Mouse (Mus musculus) liver, embryonic 11.5 days (tissue): ENCODE measurements around the gene Vmp1. TPM values are rescaled to one million over a fixed set of nuclear protein-coding genes. Genes with fewer than 3 reads are reported as not detected.
A peak's percentile ranks its signal among the peaks of the same experiment; 100 is the strongest.

Experiments used
- ATAC-seq: fragments of 200-750 bp; cut with Nextera tagmentation; replicated peaks from 2 replicates; pipeline ENCODE4 v1.8.0; 2017; ENCODE audit warnings: moderate number of reproducible peaks, mild to moderate bottlenecking, moderate TSS enrichment, moderate library complexity; ENCODE audit not compliant: low FRiP score
- DNase-seq: peaks from one replicate; pipeline ENCODE4 v3.0.0-alpha.2; 2017; ENCODE audit warnings: low spot score
- H3K27ac ChIP-seq: fragments of 300-500 bp; sonication (generic); 2 replicates; pipeline ENCODE4 v1.5.1; 2014; ENCODE audit warnings: mild to moderate bottlenecking, low read depth, low read length, control low read depth
- H3K27me3 ChIP-seq: fragments of 300-500 bp; sonication (generic); replicated peaks from 2 replicates; pipeline ENCODE4 v1.6.1; 2014; ENCODE audit warnings: low read length, mixed read lengths; ENCODE audit not compliant: control insufficient read depth, insufficient read depth
- H3K36me3 ChIP-seq: fragments of 300-500 bp; sonication (generic); 2 replicates; pipeline ENCODE4 v1.6.1; 2014; ENCODE audit warnings: mild to moderate bottlenecking, low read length, moderate library complexity, mixed read lengths; ENCODE audit not compliant: control insufficient read depth, insufficient read depth
- H3K4me1 ChIP-seq: fragments of 300-500 bp; sonication (generic); replicated peaks from 2 replicates; pipeline ENCODE4 v1.6.1; 2014; ENCODE audit warnings: low read length, mixed read lengths; ENCODE audit not compliant: control insufficient read depth, insufficient read depth
- H3K4me2 ChIP-seq: fragments of 300-500 bp; sonication (generic); 2 replicates; pipeline ENCODE4 v1.6.1; 2014; ENCODE audit warnings: mild to moderate bottlenecking, control low read depth, moderate library complexity
- H3K4me3 ChIP-seq: fragments of 300-500 bp; sonication (generic); 2 replicates; pipeline ENCODE4 v1.5.1; 2014; ENCODE audit warnings: low read depth, low read length, control low read depth
- H3K9ac ChIP-seq: fragments of 300-500 bp; sonication (generic); 2 replicates; pipeline ENCODE4 v1.6.1; 2014; ENCODE audit warnings: low read depth, low read length, control low read depth
- H3K9me3 ChIP-seq: fragments of 300-500 bp; sonication (generic); 2 replicates; pipeline ENCODE4 v1.6.1; 2016; ENCODE audit warnings: low read length, inconsistent platforms, mixed read lengths; ENCODE audit not compliant: control insufficient read depth
- WGBS: fragments of 180-500 bp; shearing (Covaris S2); extraction: QIAGEN DNeasy Blood & Tissue Kit; methylation state at CpG from one replicate; pipeline ENCODE4 v1.1.7; 2014; 5-methylcytosine and 5-hydroxymethylcytosine counted together
- polyA plus RNA-seq: library from polyadenylated mRNA; unstranded; fragments of >200 nt; fragmentation: Nextera tagmentation; extraction: Ambion mirVana; gene quantifications from 2 replicates; pipeline ENCODE4 v1.2.1, GENCODE M21; 2014

Gene Vmp1
- polyA plus RNA-seq, 1 experiment from 2014 or later: 112 TPM

DNA sequence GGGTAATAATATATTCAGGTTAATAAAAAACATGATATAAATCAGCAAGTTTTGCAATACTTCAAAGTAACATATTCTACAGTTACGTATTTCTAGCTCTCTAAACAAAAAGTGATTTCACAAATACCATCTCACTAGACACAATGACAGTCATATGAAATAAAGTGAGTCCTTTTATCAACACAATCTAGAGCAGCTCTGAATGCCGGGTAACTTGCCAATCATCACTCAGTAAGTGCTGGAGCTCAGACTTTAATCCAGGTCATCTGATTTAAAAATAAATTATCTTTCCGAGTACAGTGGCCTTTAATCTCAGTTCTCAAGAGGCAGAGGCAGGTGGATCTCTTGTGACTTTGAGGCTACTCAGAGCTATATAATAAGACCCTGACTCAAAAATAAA, 2.2 kb downstream of the Vmp1 start:
- peak overlapping the region; percentile 84 for H3K4me2 ChIP-seq
- H3K27ac ChIP-seq: no peak overlapping the region
- ATAC-seq: no peak
- no peaks in the 10 kb centered on the region for H3K9me3 ChIP-seq
- no peak for DNase-seq
- H3K4me1 ChIP-seq: peaks cover 32% of the 10 kb centered on the region
- H3K4me3 ChIP-seq: 0 out of 2 replicates have a peak overlapping the region, but pooled peaks have one; percentile 91
- H3K36me3 ChIP-seq: no peaks in the 10 kb centered on the region
- no peak overlapping the region for H3K9ac ChIP-seq
- no peaks in the 10 kb centered on the region for H3K27me3 ChIP-seq
- 83% methylated on average over 3 of the region's 3 CpGs for WGBS

DNA sequence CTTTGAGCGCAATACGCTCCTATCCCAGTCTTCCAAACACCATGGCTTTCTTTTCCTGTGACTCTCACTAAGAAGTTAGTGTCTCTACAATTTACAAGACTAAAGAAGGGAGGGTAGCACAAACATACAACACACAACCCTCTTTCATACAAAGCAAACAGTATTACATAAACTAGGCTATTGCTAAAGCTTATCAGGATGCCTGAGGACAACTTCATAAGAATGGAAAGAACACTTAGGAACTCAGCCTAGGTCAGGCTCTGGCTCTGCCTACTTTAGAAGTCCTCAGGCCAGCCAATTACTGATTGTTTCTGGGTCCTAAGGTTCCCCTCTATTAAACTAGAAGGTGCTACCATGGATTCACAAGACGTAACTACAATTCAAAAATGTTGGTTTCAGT, 2.9 kb downstream of the Vmp1 start:
- no peak overlapping the region for H3K4me2 ChIP-seq
- H3K27ac ChIP-seq: no peak overlapping the region
- peaks cover 33% of the 10 kb centered on the region for H3K4me1 ChIP-seq
- no peaks in the 10 kb centered on the region for H3K9me3 ChIP-seq
- WGBS: 96% methylated on average over 3 of the region's 3 CpGs
- DNase-seq (no peak), ATAC-seq (no peak)
- H3K9ac ChIP-seq: no peak overlapping the region
- H3K4me3 ChIP-seq: no peak overlapping the region
- H3K27me3 ChIP-seq: no peaks in the 10 kb centered on the region
- no peaks in the 10 kb centered on the region for H3K36me3 ChIP-seq

- Histone ChIP-seq H3K27me3 (no peaks in the 10 kb centered on the region), H3K4me3 (no peak overlapping the region), H3K27ac (no peak overlapping the region), H3K36me3 (no peaks in the 10 kb centered on the region), H3K9ac (no peak overlapping the region), H3K4me1 (peaks cover 26% of the 10 kb centered on the region), H3K9me3 (no peaks in the 10 kb centered on the region), H3K4me2 (no peak overlapping the region)
- no peak for ATAC-seq
- DNase-seq: no peak
- 75% methylated on average over 5 of the region's 5 CpGs for WGBS
Measured at GRCm38 (mm10) chr11:86678957-86679356, 4.7 kb downstream of the Vmp1 start.

DNA sequence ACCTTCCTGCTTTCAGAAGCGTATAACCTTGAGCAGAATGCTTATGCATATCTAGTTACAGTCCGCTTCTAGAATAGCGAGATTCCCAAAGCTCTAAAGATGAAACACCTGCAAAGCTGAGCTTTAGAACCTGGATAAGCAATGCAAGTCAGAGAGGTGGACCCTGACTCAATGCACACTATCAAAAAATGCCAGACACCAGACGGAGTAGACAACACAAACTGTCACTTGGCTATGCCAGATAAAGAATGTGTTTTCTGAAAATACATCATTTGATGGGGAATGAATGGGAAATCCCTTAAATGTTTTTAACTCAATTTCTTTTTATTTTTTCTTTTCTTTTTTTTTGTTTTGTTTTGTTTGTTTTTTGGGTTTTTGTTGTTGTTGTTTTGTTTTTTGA, 8.1 kb downstream of the Vmp1 start:
- Histone ChIP-seq H3K4me3 (no peak overlapping the region), H3K4me2 (no peak overlapping the region), H3K27me3 (no peaks in the 10 kb centered on the region), H3K36me3 (no peaks in the 10 kb centered on the region), H3K27ac (no peak overlapping the region), H3K9ac (no peak overlapping the region), H3K4me1 (peaks cover 20% of the 10 kb centered on the region), H3K9me3 (no peaks in the 10 kb centered on the region)
- DNase-seq: no peak
- WGBS: 77% methylated on average over 4 of the region's 4 CpGs
- peak; percentile 68 for ATAC-seq

DNA sequence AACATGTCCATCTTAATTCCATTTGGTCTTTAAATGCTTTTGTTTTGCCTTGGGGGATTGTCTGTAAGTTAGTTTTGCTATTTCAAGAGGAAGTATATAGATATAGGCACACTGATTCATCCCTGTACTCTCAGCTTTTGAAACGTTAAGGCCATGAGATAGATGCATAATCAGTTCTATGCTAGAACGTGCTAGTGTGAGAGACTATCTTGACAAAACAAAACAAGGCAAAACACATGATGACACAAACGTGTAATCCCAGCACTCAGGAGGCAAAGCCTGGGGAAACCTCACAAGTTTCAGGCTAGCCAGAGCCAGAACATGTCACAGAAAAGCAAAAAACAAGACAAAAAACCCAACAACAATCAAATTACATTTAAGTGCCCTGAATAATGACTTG, 10.9 kb downstream of the Vmp1 start:
- Histone ChIP-seq H3K27ac (no peak overlapping the region), H3K36me3 (no peaks in the 10 kb centered on the region), H3K4me1 (peaks cover 25% of the 10 kb centered on the region), H3K9me3 (no peaks in the 10 kb centered on the region), H3K27me3 (no peaks in the 10 kb centered on the region), H3K4me3 (no peak overlapping the region), H3K4me2 (no peak overlapping the region), H3K9ac (no peak overlapping the region)
- WGBS: 54% methylated on average over 3 of the region's 3 CpGs
- ATAC-seq (no peak), DNase-seq (no peak)

DNA sequence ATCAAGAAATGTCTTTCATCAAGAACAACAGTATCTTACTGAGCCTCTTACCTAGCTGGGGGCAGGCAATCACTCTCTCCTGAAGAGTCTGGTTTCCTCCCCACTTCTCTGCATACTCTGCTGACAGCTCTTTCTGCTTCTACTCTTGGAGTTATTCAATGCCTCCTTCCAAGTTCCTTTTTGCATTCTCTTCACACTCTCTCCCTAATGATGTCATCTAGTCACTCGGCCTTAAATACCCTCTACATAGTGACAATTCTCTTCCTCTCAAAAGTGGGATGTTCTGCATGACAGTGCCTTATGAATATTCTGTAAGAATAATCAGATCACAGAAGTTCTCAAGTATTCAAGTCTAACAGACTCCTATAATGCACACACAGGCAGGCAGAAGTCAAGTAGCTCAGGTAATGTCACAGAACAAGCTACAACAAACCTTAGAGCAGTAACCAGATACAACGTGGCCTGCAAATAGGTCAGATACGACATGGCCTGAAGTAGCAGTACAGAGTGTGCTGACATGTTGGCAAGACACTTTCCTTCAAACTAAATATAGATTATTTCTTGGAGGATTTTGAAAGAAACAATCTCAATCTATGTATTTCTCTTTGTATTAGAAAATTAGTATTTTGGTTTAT, 12.5 kb downstream of the Vmp1 start:
- no peaks in the 10 kb centered on the region for H3K27me3 ChIP-seq
- no peaks in the 10 kb centered on the region for H3K9me3 ChIP-seq
- no peak overlapping the region for H3K4me2 ChIP-seq
- H3K4me3 ChIP-seq: no peak overlapping the region
- no peak overlapping the region for H3K9ac ChIP-seq
- H3K4me1 ChIP-seq: peaks cover 34% of the 10 kb centered on the region
- DNase-seq (no peak), ATAC-seq (no peak)
- WGBS: 68% methylated on average over 3 of the region's 3 CpGs
- H3K36me3 ChIP-seq: no peaks in the 10 kb centered on the region
- H3K27ac ChIP-seq: 0 out of 2 replicates have a peak overlapping the region, but pooled peaks have one; percentile 2

DNA sequence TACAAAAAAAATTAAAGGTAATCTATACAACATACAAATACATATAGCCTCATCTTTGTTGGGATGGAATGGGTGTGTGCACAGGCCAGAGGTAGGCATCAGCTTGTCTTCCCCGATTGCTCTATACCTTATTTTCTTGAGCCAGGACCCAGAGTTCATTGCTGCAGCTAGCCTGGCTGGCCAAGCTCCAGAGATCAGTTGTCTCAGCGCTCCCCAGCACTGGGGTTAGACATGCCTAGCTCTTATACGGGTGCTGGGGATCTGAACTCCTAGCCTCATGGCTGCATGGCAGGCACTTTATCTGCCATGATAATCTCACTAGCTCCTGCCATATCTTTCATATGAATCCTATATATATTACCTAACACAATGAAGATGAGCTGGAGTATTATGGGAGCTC, 15.5 kb downstream of the Vmp1 start:
- H3K9ac ChIP-seq: no peak overlapping the region
- peak overlapping the region; percentile 48 for H3K4me2 ChIP-seq

DNA sequence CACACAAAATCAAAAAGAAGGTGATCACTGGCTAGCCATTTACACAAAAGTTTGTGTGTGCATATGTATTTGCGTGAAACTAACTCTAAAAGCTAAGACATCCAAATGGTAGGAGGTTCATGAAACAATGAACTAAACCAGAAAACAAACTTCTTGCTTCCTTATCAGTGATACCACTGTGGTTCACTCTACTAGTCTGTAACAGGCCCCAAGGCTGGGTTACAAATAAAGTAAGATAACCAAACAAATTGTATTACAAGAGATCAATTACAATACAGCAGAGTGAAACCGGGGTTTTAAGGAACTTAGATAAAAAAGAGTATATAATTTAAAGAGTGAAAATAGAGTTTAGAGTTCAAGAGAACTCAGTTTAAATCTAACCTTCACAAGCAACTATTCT, 16.1 kb downstream of the Vmp1 start:
- Histone ChIP-seq H3K9ac (no peak overlapping the region), H3K4me2 (peak overlapping the region; percentile 48), H3K4me3 (no peak overlapping the region), H3K4me1 (peaks cover 41% of the 10 kb centered on the region), H3K36me3 (peaks cover 2% of the 10 kb centered on the region), H3K9me3 (no peaks in the 10 kb centered on the region), H3K27ac (peak overlapping the region; percentile 71), H3K27me3 (no peaks in the 10 kb centered on the region)
- ATAC-seq (0 out of 2 replicates have a peak, but pooled peaks have one; percentile 30), DNase-seq (no peak)
- 66% methylated on average over 2 of the region's 2 CpGs for WGBS

More for the DNA sequence above, 15.5 kb downstream of the Vmp1 start:
- H3K36me3 ChIP-seq: no peaks in the 10 kb centered on the region; the same call in 1 of the 2 replicates
- ATAC-seq (no peak), DNase-seq (no peak)
- WGBS: 68% methylated on average over 3 of the region's 3 CpGs
- H3K27ac ChIP-seq: peak overlapping the region; percentile 8
- H3K27me3 ChIP-seq: no peaks in the 10 kb centered on the region
- H3K4me1 ChIP-seq: peaks cover 39% of the 10 kb centered on the region
- H3K9me3 ChIP-seq: no peaks in the 10 kb centered on the region
- no peak overlapping the region for H3K4me3 ChIP-seq

DNA sequence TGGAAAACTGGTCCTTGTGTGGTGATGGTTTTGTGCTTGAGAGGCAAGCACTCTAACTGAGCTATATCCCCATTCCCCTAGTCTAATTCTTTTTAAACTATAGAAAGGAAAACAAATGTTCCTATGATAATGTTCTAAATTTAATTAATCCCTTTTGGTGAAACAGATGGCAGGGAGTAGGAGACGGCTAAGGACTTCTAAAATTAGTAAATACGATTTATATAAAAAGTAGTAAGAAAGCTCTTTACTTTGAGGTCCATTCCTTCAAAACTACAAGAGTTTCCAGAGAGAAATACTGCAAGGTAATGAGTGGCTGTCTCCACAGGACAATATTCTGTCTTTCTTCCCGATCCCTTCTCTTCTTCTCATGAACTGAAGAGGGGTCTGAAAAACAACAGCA, 19.2 kb downstream of the Vmp1 start:
- H3K4me1 ChIP-seq: peaks cover 34% of the 10 kb centered on the region
- no peaks in the 10 kb centered on the region for H3K9me3 ChIP-seq
- no peak overlapping the region for H3K4me3 ChIP-seq
- DNase-seq: no peak
- H3K9ac ChIP-seq: no peak overlapping the region
- H3K27me3 ChIP-seq: no peaks in the 10 kb centered on the region
- peaks cover 5% of the 10 kb centered on the region for H3K36me3 ChIP-seq
- H3K4me2 ChIP-seq: peak overlapping the region; percentile 53
- ATAC-seq: no peak
- 89% methylated on average over 3 of the region's 3 CpGs for whole genome bisulfite sequencing
- H3K27ac ChIP-seq: peak overlapping the region; percentile 87
